Mouse (Mus musculus): ENCODE measurements around the gene Sdr9c7. TPM values are rescaled to one million over a fixed set of nuclear protein-coding genes. Genes with fewer than 3 reads are reported as not detected.

The Sdr9c7 gene
- not detected in 2 replicates for polyA plus RNA-seq (2016; fragmentation: Nextera tagmentation; extraction: Ambion mirVana)

- Histone ChIP-seq H3K9me3 (replicated peaks) (no peaks in the 10 kb centered on the region), H3K27ac (no peak within 1 kb of the TSS), H3K4me3 (no peak within 1 kb of the TSS), H3K36me3 (no peaks in the 10 kb centered on the region), H3K27me3 (no peaks in the 10 kb centered on the region), H3K4me1 (no peaks in the 10 kb centered on the region), H3K4me2 (replicated peaks) (no peak within 1 kb of the TSS), H3K9ac (no peak within 1 kb of the TSS)
- 87% methylated on average over 2 of the region's 2 CpGs for WGBS
- ATAC-seq (ENCODE audit: low FRiP score), result no peak
Measured at GRCm38 (mm10) chr10:127898218-127898617, at the start of gene Sdr9c7. Sdr9c7 (plus strand) TSS chr10:127898518.

- Histone ChIP-seq H3K4me1 (no peaks in the 10 kb centered on the region), H3K36me3 (no peaks in the 10 kb centered on the region), H3K4me3 (no peak within 1 kb of the TSS), H3K9me3 (replicated peaks) (no peaks in the 10 kb centered on the region), H3K27me3 (no peaks in the 10 kb centered on the region), H3K4me2 (replicated peaks) (no peak within 1 kb of the TSS), H3K27ac (no peak within 1 kb of the TSS), H3K9ac (no peak within 1 kb of the TSS)
- ATAC-seq (ENCODE audit: low FRiP score), result no peak
- WGBS, result 88% methylated on average over 1 of the region's 1 CpGs
Measured at GRCm38 (mm10) chr10:127849628-127850027, 48.7 kb upstream of the Sdr9c7 start, which contains the start of gene Rdh19. Rdh19 (plus strand) TSS chr10:127849928.

GRCm38 (mm10) chr10:127856376-127856775 lies 41.9 kb upstream of the Sdr9c7 start:
- no peak for ATAC-seq (ENCODE audit: low FRiP score)
- Histone ChIP-seq H3K4me2 (replicated peaks) (no peak overlapping the region), H3K4me1 (no peaks in the 10 kb centered on the region), H3K9me3 (replicated peaks) (no peaks in the 10 kb centered on the region), H3K9ac (no peak overlapping the region), H3K27ac (no peak overlapping the region), H3K4me3 (no peak overlapping the region), H3K27me3 (no peaks in the 10 kb centered on the region), H3K36me3 (no peaks in the 10 kb centered on the region)

- ATAC-seq (ENCODE audit: low FRiP score), result no peak
- Histone ChIP-seq H3K9me3 (replicated peaks) (no peaks in the 10 kb centered on the region), H3K9ac (no peak overlapping the region), H3K4me3 (no peak overlapping the region), H3K27ac (no peak overlapping the region), H3K27me3 (no peaks in the 10 kb centered on the region), H3K4me2 (replicated peaks) (no peak overlapping the region), H3K4me1 (no peaks in the 10 kb centered on the region), H3K36me3 (no peaks in the 10 kb centered on the region)
Measured at GRCm38 (mm10) chr10:127864931-127865330, 33.4 kb upstream of the Sdr9c7 start.

DNA sequence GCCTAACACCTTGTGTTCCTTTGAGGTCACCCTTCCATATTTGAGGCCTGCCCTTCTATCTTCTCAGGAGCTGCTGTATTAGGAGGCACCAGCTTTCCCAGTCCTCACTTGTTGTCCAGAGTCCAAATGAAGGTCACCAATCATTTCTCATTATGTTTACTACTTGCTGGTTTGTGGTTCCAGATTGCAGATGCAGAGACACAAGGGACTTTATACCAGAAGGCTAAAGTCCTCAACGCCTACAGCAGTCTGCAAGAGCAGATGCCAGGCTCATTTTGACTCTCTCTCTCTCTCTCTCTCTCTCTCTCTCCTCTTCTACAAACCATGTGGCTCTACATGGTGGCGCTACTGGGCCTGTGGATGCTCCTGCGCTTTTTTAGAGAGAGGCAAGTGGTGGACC lies 32.1 kb upstream of the Sdr9c7 start, which contains the start of gene Rdh16f2:
Rdh16f2 (plus strand) TSS at position 243 of the 400 bp plus-strand sequence.
- no peak for ATAC-seq (ENCODE audit: low FRiP score)
- Histone ChIP-seq H3K4me3 (no peak within 1 kb of the TSS), H3K36me3 (no peaks in the 10 kb centered on the region), H3K9me3 (replicated peaks) (0 out of 2 replicates have a peak, but pooled peaks cover 5% of the 10 kb centered on the region), H3K27me3 (no peaks in the 10 kb centered on the region), H3K4me1 (no peaks in the 10 kb centered on the region), H3K4me2 (replicated peaks) (no peak within 1 kb of the TSS), H3K27ac (no peak within 1 kb of the TSS), H3K9ac (no peak within 1 kb of the TSS)
- 81% methylated on average over 3 of the region's 3 CpGs for WGBS

DNA sequence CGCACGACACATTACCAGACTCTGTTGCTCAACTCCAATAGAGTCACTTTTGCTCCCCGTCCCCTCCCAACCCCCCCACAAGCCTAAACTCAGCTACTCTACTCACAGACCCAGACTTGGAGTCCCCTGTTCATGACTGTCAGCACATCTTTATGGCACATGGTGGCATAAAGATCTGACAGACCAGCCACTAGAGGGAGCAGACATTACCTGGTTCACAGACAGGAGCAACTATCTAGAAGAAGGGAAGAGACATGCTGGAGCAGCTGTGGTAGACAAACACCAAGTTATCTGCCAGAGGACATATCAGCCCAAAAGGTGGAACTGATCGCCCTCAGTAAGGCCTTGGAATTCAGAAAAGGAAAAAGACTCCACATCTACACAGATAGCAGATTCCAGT lies 25.8 kb upstream of the Sdr9c7 start:
- no peak overlapping the region for H3K9ac ChIP-seq
- ATAC-seq (ENCODE audit: low FRiP score), result no peak
- 76% methylated on average over 4 of the region's 4 CpGs for WGBS

GRCm38 (mm10) chr10:127877681-127878080 lies 20.6 kb upstream of the Sdr9c7 start:
- Histone ChIP-seq H3K9ac (no peak overlapping the region), H3K4me1 (no peaks in the 10 kb centered on the region), H3K4me2 (replicated peaks) (no peak overlapping the region), H3K27ac (no peak overlapping the region), H3K36me3 (no peaks in the 10 kb centered on the region), H3K4me3 (no peak overlapping the region), H3K9me3 (replicated peaks) (no peaks in the 10 kb centered on the region), H3K27me3 (no peaks in the 10 kb centered on the region)
- WGBS, result 58% methylated on average over 2 of the region's 2 CpGs
- ATAC-seq (ENCODE audit: low FRiP score), result no peak

More for the DNA sequence above, 25.8 kb upstream of the Sdr9c7 start:
- H3K4me2 ChIP-seq (replicated peaks), result no peak overlapping the region
- H3K4me1 ChIP-seq, result no peaks in the 10 kb centered on the region
- H3K9me3 ChIP-seq (replicated peaks), result 0 out of 2 replicates have a peak, but pooled peaks cover 6% of the 10 kb centered on the region
- H3K27me3 ChIP-seq, result no peaks in the 10 kb centered on the region
- no peaks in the 10 kb centered on the region for H3K36me3 ChIP-seq
- no peak overlapping the region for H3K27ac ChIP-seq
- H3K4me3 ChIP-seq, result no peak overlapping the region

DNA sequence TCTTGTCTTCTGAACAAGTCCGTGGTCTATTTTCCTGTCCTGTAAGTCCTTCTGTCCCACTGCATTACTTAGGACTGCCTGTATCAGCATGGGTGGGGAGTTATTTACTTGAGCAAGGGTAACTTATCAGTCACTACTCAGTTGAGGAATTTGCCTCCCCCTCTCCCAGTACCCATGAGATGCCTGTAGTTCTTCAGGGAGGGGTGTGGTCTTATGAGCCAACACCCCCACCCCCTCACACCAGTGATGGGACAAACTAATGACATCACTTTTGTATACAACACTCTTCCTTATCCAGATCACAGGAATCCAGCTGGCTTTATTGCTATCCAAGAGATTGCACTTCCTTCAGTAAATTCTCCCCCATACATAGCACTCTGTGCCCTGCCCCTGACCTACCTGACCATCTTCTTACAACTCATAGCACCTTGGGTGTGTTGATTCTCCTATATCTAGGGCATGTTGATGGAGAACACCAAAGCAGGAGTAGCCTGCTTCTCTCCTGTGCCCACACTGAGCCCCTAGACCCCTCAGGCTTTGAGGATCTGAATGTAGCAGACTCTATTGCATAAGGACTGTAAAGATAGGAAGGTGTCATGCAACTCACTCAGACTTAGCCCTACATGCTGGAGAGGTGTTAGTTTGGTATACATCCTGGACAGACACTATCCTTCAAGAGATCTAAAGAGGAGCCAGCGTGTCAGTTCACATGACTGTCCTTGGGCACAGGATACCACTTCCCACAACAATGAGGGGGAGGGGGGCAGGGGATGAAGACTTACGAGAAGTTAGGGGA lies 19.9 kb upstream of the Sdr9c7 start:
- Histone ChIP-seq H3K9ac (no peak overlapping the region), H3K27me3 (no peaks in the 10 kb centered on the region), H3K4me2 (replicated peaks) (no peak overlapping the region), H3K36me3 (no peaks in the 10 kb centered on the region), H3K27ac (no peak overlapping the region), H3K9me3 (replicated peaks) (no peaks in the 10 kb centered on the region), H3K4me3 (no peak overlapping the region), H3K4me1 (no peaks in the 10 kb centered on the region)
- WGBS, result 80% methylated on average over 3 of the region's 3 CpGs
- ATAC-seq (ENCODE audit: low FRiP score), result no peak

DNA sequence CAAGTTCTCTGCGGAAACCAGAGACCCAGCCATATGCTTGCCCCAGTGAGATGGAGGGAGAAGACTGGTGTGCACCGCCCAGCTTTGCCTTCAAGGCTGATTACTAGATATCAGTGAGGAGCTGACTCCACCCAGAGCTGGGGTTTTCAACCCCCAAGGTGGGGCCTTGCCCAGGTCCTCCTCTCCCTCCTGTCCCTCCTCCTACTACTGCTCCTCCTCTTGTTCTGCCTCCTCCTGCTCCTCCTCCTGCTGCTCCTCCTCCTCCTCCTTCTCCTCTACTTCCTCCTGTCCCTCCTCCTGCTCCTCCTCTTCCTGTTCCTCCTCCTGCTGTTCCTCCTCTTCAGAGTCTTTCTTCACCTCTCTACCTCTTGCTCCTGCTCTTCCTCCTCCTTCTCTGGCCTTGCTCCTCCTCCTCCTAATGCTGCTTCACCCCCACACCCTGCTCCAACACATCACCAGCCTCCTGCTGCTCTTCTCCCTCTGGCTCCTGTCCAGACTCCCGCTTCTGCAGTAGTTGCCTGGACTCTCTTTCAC lies 19.1 kb upstream of the Sdr9c7 start:
- Histone ChIP-seq H3K4me1 (no peaks in the 10 kb centered on the region), H3K4me3 (no peak overlapping the region), H3K9me3 (replicated peaks) (no peaks in the 10 kb centered on the region), H3K9ac (no peak overlapping the region), H3K36me3 (no peaks in the 10 kb centered on the region), H3K27ac (no peak overlapping the region), H3K4me2 (replicated peaks) (no peak overlapping the region), H3K27me3 (no peaks in the 10 kb centered on the region)
- no peak for ATAC-seq (ENCODE audit: low FRiP score)
- WGBS, result 75% methylated on average over 3 of the region's 3 CpGs

GRCm38 (mm10) chr10:127881041-127881440 lies 17.3 kb upstream of the Sdr9c7 start:
- WGBS, result 81% methylated on average over 4 of the region's 4 CpGs
- no peaks in the 10 kb centered on the region for H3K27me3 ChIP-seq
- H3K4me3 ChIP-seq, result no peak overlapping the region
- no peak overlapping the region for H3K9ac ChIP-seq
- H3K9me3 ChIP-seq (replicated peaks), result no peaks in the 10 kb centered on the region
- no peak overlapping the region for H3K27ac ChIP-seq
- no peak for ATAC-seq (ENCODE audit: low FRiP score)
- H3K36me3 ChIP-seq, result no peaks in the 10 kb centered on the region
- H3K4me2 ChIP-seq (replicated peaks), result no peak overlapping the region
- H3K4me1 ChIP-seq, result no peaks in the 10 kb centered on the region

- Histone ChIP-seq H3K9me3 (replicated peaks) (no peaks in the 10 kb centered on the region), H3K4me2 (replicated peaks) (no peak overlapping the region), H3K27me3 (no peaks in the 10 kb centered on the region), H3K36me3 (no peaks in the 10 kb centered on the region), H3K9ac (no peak overlapping the region), H3K4me1 (peaks cover 5% of the 10 kb centered on the region; the same call in 1 of the 2 replicates), H3K27ac (no peak overlapping the region), H3K4me3 (no peak overlapping the region)
- no peak for ATAC-seq (ENCODE audit: low FRiP score)
- WGBS, result 93% methylated on average over 1 of the region's 1 CpGs
Measured at GRCm38 (mm10) chr10:127886551-127886950, 11.8 kb upstream of the Sdr9c7 start.

- Histone ChIP-seq H3K4me2 (replicated peaks) (no peak overlapping the region), H3K4me1 (peaks cover 5% of the 10 kb centered on the region; the same call in 1 of the 2 replicates), H3K4me3 (no peak overlapping the region), H3K9me3 (replicated peaks) (no peaks in the 10 kb centered on the region), H3K27ac (no peak overlapping the region), H3K36me3 (no peaks in the 10 kb centered on the region), H3K27me3 (no peaks in the 10 kb centered on the region), H3K9ac (no peak overlapping the region)
- ATAC-seq (ENCODE audit: low FRiP score), result no peak
- WGBS, result 89% methylated on average over 4 of the region's 4 CpGs
Measured at GRCm38 (mm10) chr10:127886971-127887370, 11.3 kb upstream of the Sdr9c7 start.

DNA sequence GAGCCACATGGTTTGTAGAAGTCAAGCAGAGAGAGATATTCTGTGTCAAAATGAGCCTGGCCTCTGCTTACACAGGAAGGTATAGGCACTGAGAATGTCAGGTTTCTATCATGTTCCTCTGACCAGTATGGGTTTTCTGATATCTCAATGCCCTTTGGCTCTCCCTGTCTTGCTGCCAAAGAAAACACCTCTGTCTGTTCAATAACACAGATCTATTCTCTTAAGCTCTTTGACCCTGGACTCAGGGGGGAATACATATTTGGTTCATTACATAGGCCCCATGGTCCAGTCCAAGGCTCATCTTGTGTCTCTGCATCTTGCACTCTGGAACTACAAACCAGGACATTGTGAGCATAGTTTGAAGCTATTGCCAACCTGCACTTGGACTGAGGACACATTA lies 9.7 kb upstream of the Sdr9c7 start, which contains the start of gene Rdh7:
Rdh7 (minus strand) TSS at position 213 of the 400 bp plus-strand sequence.
- ATAC-seq (ENCODE audit: low FRiP score), result no peak
- H3K36me3 ChIP-seq, result no peaks in the 10 kb centered on the region
- H3K27me3 ChIP-seq, result no peaks in the 10 kb centered on the region
- no peak within 1 kb of the TSS for H3K9ac ChIP-seq
- H3K27ac ChIP-seq, result no peak within 1 kb of the TSS
- H3K4me3 ChIP-seq, result no peak within 1 kb of the TSS
- no peak within 1 kb of the TSS for H3K4me2 ChIP-seq (replicated peaks)
- no peaks in the 10 kb centered on the region for H3K9me3 ChIP-seq (replicated peaks)
- H3K4me1 ChIP-seq, result peaks cover 5% of the 10 kb centered on the region; the same call in 1 of the 2 replicates

Measured in hindbrain, embryonic 12.5 days (tissue).